Mouse (Mus musculus) CD4-positive, CD25-positive, alpha-beta regulatory T cell, adult 9 weeks (primary cell): ENCODE results near the gene Snx10. TPM values are rescaled to one million over a fixed set of nuclear protein-coding genes. Genes with fewer than 3 reads are reported as not detected.

Source experiments
- polyA plus RNA-seq: library from polyadenylated mRNA; unstranded; fragments of 100-300 nt; shearing (Covaris generic); gene quantifications from one replicate; pipeline ENCODE4 v1.2.1, GENCODE M21; 2017

Gene Snx10
- 17.8 TPM for polyA plus RNA-seq

GRCm38 (mm10) chr6:51523807-51524320 is at the start of gene Snx10:
Gene Snx10, plus strand, starts transcription at chr6:51523901.

Other genes starting within 250 kb of the Snx10 start
- gene Nfe2l3, start 91.2 kb upstream of the Snx10 start, polyA plus RNA-seq = 0.14 TPM
- 1,587 TPM for gene Hnrnpa2b1, start 54.0 kb upstream of the Snx10 start, polyA plus RNA-seq
- gene Cbx3, start 53.5 kb upstream of the Snx10 start, polyA plus RNA-seq = 101 TPM